Mouse (Mus musculus) limb, embryonic 11.5 days (tissue): ENCODE data around the gene Skp2. TPM values are rescaled to one million over a fixed set of nuclear protein-coding genes. Genes with fewer than 3 reads are reported as not detected.

ENCODE experiments used
- ATAC-seq: fragments of 200-750 bp; cut with Nextera tagmentation; 2 replicates; pipeline ENCODE4 v1.8.0; 2017; ENCODE audit warnings: low read depth; ENCODE audit not compliant: insufficient number of reproducible peaks, low FRiP score, low TSS enrichment
- DNase-seq: peaks from one replicate; pipeline ENCODE4 v3.0.0-alpha.2; 2015; ENCODE audit warnings: low spot score
- H3K27ac ChIP-seq: fragments of 300-500 bp; sonication (generic); replicated peaks from 2 replicates; pipeline ENCODE4 v1.5.1; 2014; ENCODE audit warnings: low read depth, mild to moderate bottlenecking, low read length
- H3K27me3 ChIP-seq: fragments of 300-500 bp; sonication (generic); 2 replicates; pipeline ENCODE4 v1.6.1; 2014; ENCODE audit warnings: mild to moderate bottlenecking, low read length, mixed read lengths; ENCODE audit not compliant: control insufficient read depth, insufficient read depth
- H3K36me3 ChIP-seq: fragments of 300-500 bp; sonication (generic); 2 replicates; pipeline ENCODE4 v1.6.1; 2014; ENCODE audit warnings: mild to moderate bottlenecking, low read length, moderate library complexity, mixed read lengths; ENCODE audit not compliant: control insufficient read depth, insufficient read depth
- H3K4me1 ChIP-seq: fragments of 300-500 bp; sonication (generic); 2 replicates; pipeline ENCODE4 v1.6.1; 2014; ENCODE audit warnings: low read length, mixed read lengths; ENCODE audit not compliant: control insufficient read depth, insufficient read depth
- H3K4me2 ChIP-seq: fragments of 300-500 bp; sonication (generic); 2 replicates; pipeline ENCODE4 v1.6.1; 2014; ENCODE audit warnings: low read depth, mild to moderate bottlenecking, moderate library complexity; ENCODE audit not compliant: severe bottlenecking
- H3K4me3 ChIP-seq: fragments of 300-500 bp; sonication (generic); 2 replicates; pipeline ENCODE4 v1.5.1; 2014; ENCODE audit warnings: low read depth, low read length
- H3K9ac ChIP-seq: fragments of 300-500 bp; sonication (generic); 2 replicates; pipeline ENCODE4 v1.6.1; 2014; ENCODE audit warnings: mild to moderate bottlenecking, low read length
- H3K9me3 ChIP-seq: fragments of 300-500 bp; sonication (generic); 2 replicates; pipeline ENCODE4 v1.6.1; 2016; ENCODE audit warnings: low read length; ENCODE audit not compliant: control insufficient read depth
- WGBS: fragments of 180-500 bp; shearing (Covaris S2); extraction: QIAGEN DNeasy Blood & Tissue Kit; methylation state at CpG from one replicate; pipeline ENCODE4 v1.1.7; 2014; 5-methylcytosine and 5-hydroxymethylcytosine counted together
- polyA plus RNA-seq: library from polyadenylated mRNA; unstranded; fragments of >200 nt; fragmentation: Nextera tagmentation; extraction: Ambion mirVana; gene quantifications from 2 replicates; pipeline ENCODE4 v1.2.1, GENCODE M21; 2014

Gene Skp2
- polyA plus RNA-seq, 1 experiment from 2014 or later, result 160 TPM

- Histone ChIP-seq H3K4me1 (peaks cover 2% of the 10 kb centered on the region; the same call in 1 of the 2 replicates), H3K9me3 (no peaks in the 10 kb centered on the region), H3K4me2 (peak within 1 kb of the TSS; percentile 62), H3K4me3 (peak within 1 kb of the TSS; percentile 84), H3K27ac (peak within 1 kb of the TSS; percentile 73), H3K27me3 (no peaks in the 10 kb centered on the region), H3K36me3 (peaks cover 8% of the 10 kb centered on the region), H3K9ac (peak within 1 kb of the TSS; percentile 74)
- DNase-seq (peak; percentile 97), ATAC-seq (peak; percentile 98)
- WGBS, result under 1% methylated on average over 29 of the region's 34 CpGs
These were observed 15.0 kb downstream of the Skp2 start, which contains the start of gene Lmbrd2 for GRCm38 (mm10) chr15:9140252-9140680. Lmbrd2 (plus strand) TSS chr15:9140550.

GRCm38 (mm10) chr15:9139447-9139846 lies 15.8 kb downstream of the Skp2 start:
- Histone ChIP-seq H3K27me3 (no peaks in the 10 kb centered on the region), H3K36me3 (peaks cover 8% of the 10 kb centered on the region), H3K4me2 (peak overlapping the region; percentile 62), H3K9ac (peak overlapping the region; percentile 74), H3K27ac (no peak overlapping the region), H3K4me1 (peaks cover 2% of the 10 kb centered on the region; the same call in 1 of the 2 replicates), H3K4me3 (peak overlapping the region; percentile 84), H3K9me3 (no peaks in the 10 kb centered on the region)
- 34% methylated on average over 10 of the region's 10 CpGs for WGBS
- DNase-seq, result peak; percentile 32
- no peak for ATAC-seq

- DNase-seq (peak; percentile 36), ATAC-seq (peak; percentile 50)
- Histone ChIP-seq H3K9me3 (no peaks in the 10 kb centered on the region), H3K27me3 (no peaks in the 10 kb centered on the region), H3K4me2 (no peak overlapping the region), H3K4me1 (no peaks in the 10 kb centered on the region; the same call in 1 of the 2 replicates), H3K9ac (no peak overlapping the region; the same call in 1 of the 2 replicates), H3K27ac (no peak overlapping the region; the same call in 1 of the 2 replicates), H3K36me3 (peaks cover 10% of the 10 kb centered on the region), H3K4me3 (no peak overlapping the region)
- 69% methylated on average over 6 of the region's 6 CpGs for WGBS
These were observed 20.2 kb downstream of the Skp2 start for GRCm38 (mm10) chr15:9134891-9135507.

- Histone ChIP-seq H3K9me3 (no peaks in the 10 kb centered on the region), H3K36me3 (peaks cover 15% of the 10 kb centered on the region), H3K27me3 (no peaks in the 10 kb centered on the region), H3K4me2 (no peak overlapping the region), H3K9ac (no peak overlapping the region), H3K27ac (no peak overlapping the region), H3K4me1 (no peaks in the 10 kb centered on the region), H3K4me3 (no peak overlapping the region)
- DNase-seq, result no peak
- ATAC-seq, result no peak
- WGBS, result 83% methylated on average over 13 of the region's 13 CpGs
These were observed 22.4 kb downstream of the Skp2 start for GRCm38 (mm10) chr15:9132693-9133443.

GRCm38 (mm10) chr15:9131499-9131888 lies 23.7 kb downstream of the Skp2 start:
- H3K27ac ChIP-seq, result no peak overlapping the region
- no peak overlapping the region for H3K4me3 ChIP-seq
- H3K9ac ChIP-seq, result no peak overlapping the region
- H3K4me1 ChIP-seq, result no peaks in the 10 kb centered on the region
- H3K36me3 ChIP-seq, result peaks cover 13% of the 10 kb centered on the region
- no peak overlapping the region for H3K4me2 ChIP-seq
- ATAC-seq (no peak), DNase-seq (no peak)
- H3K9me3 ChIP-seq, result no peaks in the 10 kb centered on the region
- H3K27me3 ChIP-seq, result no peaks in the 10 kb centered on the region
- 83% methylated on average over 4 of the region's 4 CpGs for WGBS

GRCm38 (mm10) chr15:9130772-9131498 lies 24.3 kb downstream of the Skp2 start:
- Histone ChIP-seq H3K27me3 (no peaks in the 10 kb centered on the region), H3K4me3 (no peak overlapping the region), H3K27ac (no peak overlapping the region), H3K9ac (no peak overlapping the region), H3K9me3 (no peaks in the 10 kb centered on the region), H3K4me2 (no peak overlapping the region), H3K4me1 (no peaks in the 10 kb centered on the region), H3K36me3 (peaks cover 13% of the 10 kb centered on the region; the same call in 1 of the 2 replicates)
- DNase-seq (peak; percentile 20), ATAC-seq (0 out of 2 replicates have a peak, but pooled peaks have one; percentile 37)
- 67% methylated on average over 9 of the region's 9 CpGs for WGBS

GRCm38 (mm10) chr15:9127051-9127791 lies 28.0 kb downstream of the Skp2 start:
- no peak for DNase-seq
- Histone ChIP-seq H3K4me1 (no peaks in the 10 kb centered on the region), H3K27me3 (no peaks in the 10 kb centered on the region), H3K27ac (no peak overlapping the region), H3K9ac (no peak overlapping the region), H3K4me2 (no peak overlapping the region), H3K36me3 (peaks cover 20% of the 10 kb centered on the region), H3K4me3 (no peak overlapping the region), H3K9me3 (no peaks in the 10 kb centered on the region)
- ATAC-seq, result no peak
- 90% methylated on average over 7 of the region's 7 CpGs for WGBS

- DNase-seq (peak; percentile 14), ATAC-seq (no peak)
- Histone ChIP-seq H3K9me3 (no peaks in the 10 kb centered on the region), H3K4me2 (no peak overlapping the region), H3K36me3 (peaks cover 24% of the 10 kb centered on the region), H3K4me3 (no peak overlapping the region), H3K9ac (no peak overlapping the region), H3K27ac (no peak overlapping the region), H3K27me3 (no peaks in the 10 kb centered on the region), H3K4me1 (no peaks in the 10 kb centered on the region)
- 92% methylated on average over 21 of the region's 21 CpGs for WGBS
These were observed 30.4 kb downstream of the Skp2 start for GRCm38 (mm10) chr15:9124856-9125255.
